Mouse (Mus musculus) C2C12 (cell line): ENCODE results near the gene Ndufb2. TPM values are rescaled to one million over a fixed set of nuclear protein-coding genes. Genes with fewer than 3 reads are reported as not detected.

Experiments
- H3K27me3 ChIP-seq: one replicate; pipeline ENCODE4 v1.6.1; 2011; ENCODE audit not compliant: control insufficient read depth, insufficient read depth, insufficient read length
- H3K36me3 ChIP-seq: one replicate; pipeline ENCODE4 v1.6.1; 2011; ENCODE audit not compliant: control insufficient read depth, insufficient read depth
- H3K4me3 ChIP-seq: one replicate; pipeline ENCODE4 v1.5.1; 2011; ENCODE audit warnings: mild to moderate bottlenecking, control low read depth; ENCODE audit not compliant: poor library complexity, insufficient read depth, severe bottlenecking
- H3K79me2 ChIP-seq: one replicate; pipeline ENCODE4 v1.6.1; 2011; ENCODE audit not compliant: control insufficient read depth, insufficient read depth
- H3K79me3 ChIP-seq: one replicate; pipeline ENCODE4 v1.6.1; 2011; ENCODE audit warnings: low read depth, control low read depth
- H3ac ChIP-seq: one replicate; pipeline ENCODE3; 2011; ENCODE audit warnings: low read depth; ENCODE audit not compliant: control insufficient read depth, insufficient read length
- CEBPB ChIP-seq: IDR thresholded peaks from one replicate; pipeline ENCODE4 v1.6.1; 2011; ENCODE audit warnings: low read depth, mild to moderate bottlenecking, control low read depth, moderate library complexity
- CTCF ChIP-seq: IDR thresholded peaks from one replicate; pipeline ENCODE4 v1.5.1; 2011; ENCODE audit not compliant: control insufficient read depth, insufficient read depth, insufficient read length
- FOSL1 ChIP-seq: IDR thresholded peaks from one replicate; pipeline ENCODE4 v1.8.0; 2011; ENCODE audit warnings: mild to moderate bottlenecking, low read length; ENCODE audit not compliant: poor library complexity, insufficient read depth, severe bottlenecking
- MAX ChIP-seq: IDR thresholded peaks from one replicate; pipeline ENCODE4 v1.6.1; 2011; ENCODE audit warnings: mild to moderate bottlenecking, control low read depth
- MYOD1 ChIP-seq: IDR thresholded peaks from one replicate; pipeline ENCODE4 v1.6.1; 2011; ENCODE audit warnings: low read depth; ENCODE audit not compliant: control insufficient read depth, insufficient read length
- MYOG ChIP-seq: IDR thresholded peaks from one replicate; pipeline ENCODE4 v1.6.1; 2011; ENCODE audit not compliant: control insufficient read depth, insufficient read length; ENCODE audit errors: extremely low read depth
- USF1 ChIP-seq: IDR thresholded peaks from one replicate; pipeline ENCODE4 v1.6.1; 2011; ENCODE audit warnings: low read depth, mild to moderate bottlenecking, control low read depth, moderate library complexity
- long read RNA-seq, 2 experiments: library from polyadenylated mRNA; unstranded; transcript quantifications; one replicate each; pipeline ENCODE4 v2.0.0; 2019 to 2020
- polyA plus RNA-seq: library from polyadenylated mRNA; unstranded; fragments of >200 nt; fragmentation: generic; extraction: Trizol; gene quantifications from one replicate; pipeline ENCODE4 v1.2.1, GENCODE M21; 2012; ENCODE audit warnings: missing spikeins

Gene Ndufb2
- polyA plus RNA-seq, result 243 TPM
- long read RNA-seq, experiment 1, full-length matches to known transcripts, result 125 of 138 reads
- long read RNA-seq, experiment 1, partial matches to known transcripts, result 0 of 138 reads
- long read RNA-seq, experiment 1, other reads (novel, unspliced or antisense), result 13 of 138 reads
- long read RNA-seq, experiment 2, full-length matches to known transcripts, result 14 of 18 reads
- long read RNA-seq, experiment 2, partial matches to known transcripts, result 0 of 18 reads
- long read RNA-seq, experiment 2, other reads (novel, unspliced or antisense), result 4 of 18 reads

- H3K79me2 ChIP-seq, result peaks cover 29% of the 10 kb centered on the region
- H3K27me3 ChIP-seq, result no peaks in the 10 kb centered on the region
- H3K4me3 ChIP-seq, result peak within 1 kb of the TSS; percentile 68
- TF ChIP-seq USF1, result no peak
- TF ChIP-seq CEBPB, result no peak
- no peak for TF ChIP-seq MYOD1
- TF ChIP-seq CTCF, result no peak
- peak; percentile 50 for TF ChIP-seq MAX
- no peak for TF ChIP-seq MYOG
- H3K36me3 ChIP-seq, result peaks cover 28% of the 10 kb centered on the region
- H3K79me3 ChIP-seq, result peaks cover 14% of the 10 kb centered on the region
- H3ac ChIP-seq, result peak within 1 kb of the TSS; percentile 91
Observed at GRCm38 (mm10) chr6:39592401-39593214, at the start of gene Ndufb2. Gene Ndufb2 (plus strand): TSS chr6:39592574.

GRCm38 (mm10) chr6:39542631-39543597 is 49.5 kb upstream of the Ndufb2 start:
- H3K4me3 ChIP-seq, result no peak overlapping the region
- H3K79me3 ChIP-seq, result no peaks in the 10 kb centered on the region
- no peaks in the 10 kb centered on the region for H3K79me2 ChIP-seq
- no peaks in the 10 kb centered on the region for H3K27me3 ChIP-seq
- TF ChIP-seq FOSL1 (no peak), MYOG (no peak), MYOD1 (no peak), CEBPB (no peak), MAX (no peak), CTCF (no peak), USF1 (no peak)
- no peak overlapping the region for H3ac ChIP-seq
- H3K36me3 ChIP-seq, result no peaks in the 10 kb centered on the region

DNA sequence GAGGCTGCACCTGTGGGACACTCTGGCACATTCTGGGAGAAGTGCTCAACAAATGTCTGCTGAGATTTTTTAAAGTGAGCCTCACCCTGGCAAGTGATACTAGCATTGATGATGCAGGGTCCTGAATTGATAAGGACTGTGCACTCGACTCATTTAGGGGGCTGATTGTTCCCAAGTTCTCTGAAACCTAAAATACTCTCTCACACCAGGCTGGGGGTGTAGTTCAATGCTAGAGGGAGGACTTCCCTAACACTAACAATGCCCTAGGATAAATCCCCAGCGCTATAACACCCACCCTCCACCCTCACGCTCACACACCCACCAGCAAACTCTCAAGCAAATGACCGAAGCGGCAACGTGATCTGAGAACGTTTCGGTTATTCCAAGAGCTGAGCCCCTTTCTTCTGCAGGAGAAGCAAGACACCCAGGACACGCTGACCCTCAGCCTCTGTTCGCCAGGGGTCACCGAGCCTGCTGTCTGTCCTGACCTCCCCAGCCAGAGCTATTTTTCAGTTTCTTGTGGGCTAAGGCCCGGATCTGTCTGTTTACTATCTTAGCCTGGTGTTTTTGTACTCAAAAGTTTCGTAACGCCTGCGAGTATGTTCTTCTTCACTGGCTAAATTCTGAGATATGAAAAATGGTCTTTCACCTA is 48.5 kb upstream of the Ndufb2 start:
- Histone ChIP-seq H3K27me3 (no peaks in the 10 kb centered on the region), H3K79me3 (no peaks in the 10 kb centered on the region), H3K36me3 (no peaks in the 10 kb centered on the region), H3K4me3 (no peak overlapping the region), H3K79me2 (peaks cover 2% of the 10 kb centered on the region), H3ac (no peak overlapping the region)
- TF ChIP-seq MYOD1 (no peak), CEBPB (no peak), CTCF (no peak), FOSL1 (no peak), MYOG (no peak), USF1 (no peak), MAX (no peak)

- Histone ChIP-seq H3ac (no peak overlapping the region), H3K79me2 (peaks cover 12% of the 10 kb centered on the region), H3K36me3 (no peaks in the 10 kb centered on the region), H3K79me3 (no peaks in the 10 kb centered on the region), H3K4me3 (no peak overlapping the region), H3K27me3 (no peaks in the 10 kb centered on the region)
- no peak for TF ChIP-seq MAX
- no peak for TF ChIP-seq CTCF
- no peak for TF ChIP-seq CEBPB
- TF ChIP-seq FOSL1, result no peak
- no peak for TF ChIP-seq MYOD1
- no peak for TF ChIP-seq MYOG
- TF ChIP-seq USF1, result no peak
Observed at GRCm38 (mm10) chr6:39545474-39545873, 46.9 kb upstream of the Ndufb2 start.
